Mouse (Mus musculus): ENCODE data around the gene Tmc8.

- no peak for TF ChIP-seq CTCF (IDR thresholded peaks at IDR 0.05; ENCODE audit: insufficient read depth, low read length)
- TF ChIP-seq POLR2A (IDR thresholded peaks at IDR 0.05; ENCODE audit: borderline replicate concordance, extremely low read depth, low read depth, low read length): no peak
Measured at GRCm38 (mm10) chr11:117755891-117756290, 26.0 kb upstream of the Tmc8 start.

Measured in lung, adult 2 months (tissue).